Mouse (Mus musculus): ENCODE measurements at regions not wholly inside any gene's neighbourhood (a gene's known extent, or its start where the extent isn't known, plus 50 kb on each side); places are given as distances from the start of the nearest gene placed in this dataset.

GRCm38 (mm10) chr6:33117877-33118276 is 57.8 kb upstream of the Chchd3 start:
- H3K4me2 ChIP-seq, result no peak overlapping the region
- no peak for ATAC-seq (ENCODE audit: low FRiP score)
- H3K27me3 ChIP-seq, result no peaks in the 10 kb centered on the region
- H3K9ac ChIP-seq, result no peak overlapping the region
- no peaks in the 10 kb centered on the region for H3K4me1 ChIP-seq
- H3K36me3 ChIP-seq (replicated peaks), result no peaks in the 10 kb centered on the region
- no peaks in the 10 kb centered on the region for H3K9me3 ChIP-seq
- H3K4me3 ChIP-seq (replicated peaks), result no peak overlapping the region
- no peak overlapping the region for H3K27ac ChIP-seq
- WGBS, result 59% methylated on average over 1 of the region's 1 CpGs

- Histone ChIP-seq H3K27me3 (no peaks in the 10 kb centered on the region), H3K36me3 (replicated peaks) (no peaks in the 10 kb centered on the region), H3K9me3 (no peaks in the 10 kb centered on the region), H3K4me3 (replicated peaks) (no peak overlapping the region), H3K4me1 (no peaks in the 10 kb centered on the region), H3K9ac (no peak overlapping the region), H3K27ac (no peak overlapping the region), H3K4me2 (no peak overlapping the region)
- no peak for ATAC-seq (ENCODE audit: low FRiP score)
Measured at GRCm38 (mm10) chr6:33120581-33120980, 60.5 kb upstream of the Chchd3 start.

GRCm38 (mm10) chr6:33126574-33126973 is 66.5 kb upstream of the Chchd3 start:
- Histone ChIP-seq H3K9me3 (no peaks in the 10 kb centered on the region), H3K27ac (no peak overlapping the region), H3K4me2 (no peak overlapping the region), H3K4me1 (no peaks in the 10 kb centered on the region), H3K36me3 (replicated peaks) (no peaks in the 10 kb centered on the region), H3K4me3 (replicated peaks) (no peak overlapping the region), H3K27me3 (no peaks in the 10 kb centered on the region), H3K9ac (no peak overlapping the region)
- 0 out of 2 replicates have a peak, but pooled peaks have one; percentile 36 for ATAC-seq (ENCODE audit: low FRiP score)
- WGBS, result 6% methylated on average over 8 of the region's 8 CpGs

GRCm38 (mm10) chr6:33136906-33137305 is 76.8 kb upstream of the Chchd3 start:
- ATAC-seq (ENCODE audit: low FRiP score), result no peak
- H3K4me2 ChIP-seq, result no peak overlapping the region
- H3K9ac ChIP-seq, result no peak overlapping the region
- 73% methylated on average over 7 of the region's 7 CpGs for WGBS
- no peaks in the 10 kb centered on the region for H3K36me3 ChIP-seq (replicated peaks)
- H3K4me3 ChIP-seq (replicated peaks), result no peak overlapping the region
- H3K4me1 ChIP-seq, result no peaks in the 10 kb centered on the region
- H3K27ac ChIP-seq, result no peak overlapping the region
- H3K9me3 ChIP-seq, result no peaks in the 10 kb centered on the region
- no peaks in the 10 kb centered on the region for H3K27me3 ChIP-seq

GRCm38 (mm10) chr6:33137823-33138222 is 77.8 kb upstream of the Chchd3 start:
- 44% methylated on average over 8 of the region's 8 CpGs for WGBS
- no peaks in the 10 kb centered on the region for H3K4me1 ChIP-seq

GRCm38 (mm10) chr6:33166479-33166878 is 82.4 kb upstream of the Exoc4 start:
- no peaks in the 10 kb centered on the region for H3K36me3 ChIP-seq (replicated peaks)

More at GRCm38 (mm10) chr6:33137823-33138222, 77.8 kb upstream of the Chchd3 start:
- H3K27ac ChIP-seq, result no peak overlapping the region
- no peak overlapping the region for H3K9ac ChIP-seq
- no peaks in the 10 kb centered on the region for H3K27me3 ChIP-seq
- H3K9me3 ChIP-seq, result no peaks in the 10 kb centered on the region
- ATAC-seq (ENCODE audit: low FRiP score), result no peak
- no peaks in the 10 kb centered on the region for H3K36me3 ChIP-seq (replicated peaks)
- no peak overlapping the region for H3K4me2 ChIP-seq
- no peak overlapping the region for H3K4me3 ChIP-seq (replicated peaks)

GRCm38 (mm10) chr6:33173606-33174005 is 75.3 kb upstream of the Exoc4 start:
- Histone ChIP-seq H3K4me3 (replicated peaks) (no peak overlapping the region), H3K27ac (no peak overlapping the region), H3K36me3 (replicated peaks) (no peaks in the 10 kb centered on the region), H3K27me3 (no peaks in the 10 kb centered on the region), H3K4me1 (no peaks in the 10 kb centered on the region), H3K9me3 (no peaks in the 10 kb centered on the region), H3K4me2 (no peak overlapping the region), H3K9ac (no peak overlapping the region)
- WGBS, result 79% methylated on average over 12 of the region's 12 CpGs
- ATAC-seq (ENCODE audit: low FRiP score), result no peak

More at GRCm38 (mm10) chr6:33166479-33166878, 82.4 kb upstream of the Exoc4 start:
- WGBS, result 75% methylated on average over 11 of the region's 11 CpGs
- no peak overlapping the region for H3K4me3 ChIP-seq (replicated peaks)
- no peak for ATAC-seq (ENCODE audit: low FRiP score)
- H3K9ac ChIP-seq, result no peak overlapping the region
- H3K4me2 ChIP-seq, result no peak overlapping the region
- peaks cover 5% of the 10 kb centered on the region; the same call in 1 of the 2 replicates for H3K4me1 ChIP-seq
- no peaks in the 10 kb centered on the region for H3K9me3 ChIP-seq
- H3K27me3 ChIP-seq, result no peaks in the 10 kb centered on the region
- H3K27ac ChIP-seq, result no peak overlapping the region

- no peak for ATAC-seq (ENCODE audit: low FRiP score)
- Histone ChIP-seq H3K36me3 (replicated peaks) (no peaks in the 10 kb centered on the region), H3K4me2 (no peak overlapping the region), H3K9ac (no peak overlapping the region), H3K9me3 (no peaks in the 10 kb centered on the region), H3K4me3 (replicated peaks) (no peak overlapping the region), H3K4me1 (no peaks in the 10 kb centered on the region), H3K27ac (no peak overlapping the region), H3K27me3 (no peaks in the 10 kb centered on the region)
- 55% methylated on average over 6 of the region's 6 CpGs for WGBS
Measured at GRCm38 (mm10) chr6:33174616-33175015, 74.3 kb upstream of the Exoc4 start.

GRCm38 (mm10) chr6:33189521-33190246 is 59.2 kb upstream of the Exoc4 start:
- H3K36me3 ChIP-seq (replicated peaks), result no peaks in the 10 kb centered on the region
- no peak overlapping the region for H3K4me3 ChIP-seq (replicated peaks)
- H3K9ac ChIP-seq, result no peak overlapping the region
- H3K27ac ChIP-seq, result 0 out of 2 replicates have a peak overlapping the region, but pooled peaks have one; percentile 31
- H3K4me2 ChIP-seq, result no peak overlapping the region
- no peak for ATAC-seq (ENCODE audit: low FRiP score)
- H3K27me3 ChIP-seq, result no peaks in the 10 kb centered on the region
- 77% methylated on average over 11 of the region's 11 CpGs for WGBS
- no peaks in the 10 kb centered on the region for H3K4me1 ChIP-seq
- no peaks in the 10 kb centered on the region for H3K9me3 ChIP-seq

- H3K27me3 ChIP-seq, result no peaks in the 10 kb centered on the region
- no peak for ATAC-seq (ENCODE audit: low FRiP score)
Measured at GRCm38 (mm10) chr6:33193823-33194222, 55.1 kb upstream of the Exoc4 start.

More at GRCm38 (mm10) chr6:33193823-33194222, 55.1 kb upstream of the Exoc4 start:
- Histone ChIP-seq H3K4me3 (replicated peaks) (no peak overlapping the region), H3K9me3 (no peaks in the 10 kb centered on the region), H3K9ac (no peak overlapping the region), H3K4me1 (no peaks in the 10 kb centered on the region), H3K27ac (no peak overlapping the region), H3K36me3 (replicated peaks) (no peaks in the 10 kb centered on the region), H3K4me2 (no peak overlapping the region)
- WGBS, result 80% methylated on average over 3 of the region's 3 CpGs
